Mouse (Mus musculus) forebrain, embryonic 13.5 days (tissue): ENCODE measurements at regions not wholly inside any gene's neighbourhood (a gene's known extent, or its start where the extent isn't known, plus 50 kb on each side); places are given as distances from the start of the nearest gene placed in this dataset.
"Not testable (repeated sequence)": the region's sequence is repeated elsewhere in the genome, so short reads cannot be mapped to it uniquely, and the experiment has no call there.

Source experiments
- ATAC-seq: fragments of 200-750 bp; cut with Nextera tagmentation; 2 replicates; pipeline ENCODE4 v1.8.0; 2017
- H3K27ac ChIP-seq: fragments of 300-500 bp; sonication (generic); 2 replicates; pipeline ENCODE4 v1.5.1; 2015; ENCODE audit warnings: inconsistent platforms, mild to moderate bottlenecking, moderate library complexity
- H3K27me3 ChIP-seq: fragments of 300-500 bp; sonication (generic); 2 replicates; pipeline ENCODE4 v1.6.1; 2015; ENCODE audit warnings: mild to moderate bottlenecking, inconsistent platforms
- H3K36me3 ChIP-seq: fragments of 300-500 bp; sonication (generic); 2 replicates; pipeline ENCODE4 v1.6.1; 2015; ENCODE audit warnings: mild to moderate bottlenecking, inconsistent platforms; ENCODE audit not compliant: poor library complexity, severe bottlenecking
- H3K4me1 ChIP-seq: fragments of 300-500 bp; sonication (generic); 2 replicates; pipeline ENCODE4 v1.6.1; 2015; ENCODE audit warnings: inconsistent platforms
- H3K4me2 ChIP-seq: fragments of 300-500 bp; sonication (generic); 2 replicates; pipeline ENCODE4 v1.6.1; 2015; ENCODE audit warnings: inconsistent platforms, mild to moderate bottlenecking, moderate library complexity
- H3K4me3 ChIP-seq: fragments of 300-500 bp; sonication (generic); 2 replicates; pipeline ENCODE4 v1.5.1; 2015; ENCODE audit warnings: mild to moderate bottlenecking, inconsistent platforms
- H3K9ac ChIP-seq: fragments of 300-500 bp; sonication (generic); 2 replicates; pipeline ENCODE4 v1.6.1; 2015; ENCODE audit warnings: mild to moderate bottlenecking, inconsistent platforms
- H3K9me3 ChIP-seq: fragments of 300-500 bp; sonication (generic); replicated peaks from 2 replicates; pipeline ENCODE4 v1.6.1; 2016; ENCODE audit warnings: inconsistent platforms
- WGBS: fragments of 180-500 bp; shearing (Covaris S2); methylation state at CpG from one replicate; pipeline ENCODE4 v1.1.7; 2015; 5-methylcytosine and 5-hydroxymethylcytosine counted together

GRCm38 (mm10) chr16:55499831-55500230 is 202.0 kb upstream of the Zpld1 start:
- not testable (repeated sequence) for H3K9me3 ChIP-seq, H3K4me1 ChIP-seq, H3K9ac ChIP-seq, ATAC-seq, H3K4me2 ChIP-seq, H3K27me3 ChIP-seq, H3K36me3 ChIP-seq, H3K4me3 ChIP-seq, H3K27ac ChIP-seq

DNA sequence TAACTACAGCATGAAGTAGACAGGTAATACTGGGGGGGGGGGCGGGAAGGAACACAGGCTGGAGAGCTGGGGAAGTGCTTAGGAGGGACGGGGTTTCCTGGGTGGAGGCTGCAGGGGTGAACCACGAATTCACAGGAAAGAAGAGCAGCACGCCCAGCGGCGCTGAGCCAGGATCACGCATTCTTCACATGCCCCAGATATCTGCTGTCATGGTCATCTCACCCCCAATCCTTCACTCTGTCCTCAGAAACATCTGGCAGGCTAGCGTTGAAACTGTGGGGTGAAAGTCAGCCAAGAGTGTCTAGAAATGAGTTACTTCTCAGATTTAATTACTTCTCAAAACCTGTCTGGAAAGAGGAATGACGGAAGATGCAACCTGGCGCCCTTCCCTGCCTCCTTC is 197.3 kb upstream of the Zpld1 start:
- no peaks in the 10 kb centered on the region for H3K4me1 ChIP-seq
- no peaks in the 10 kb centered on the region for H3K36me3 ChIP-seq
- WGBS: 93% methylated on average over 10 of the region's 10 CpGs
- H3K4me3 ChIP-seq: no peak overlapping the region
- no peak overlapping the region for H3K4me2 ChIP-seq
- H3K27ac ChIP-seq: no peak overlapping the region
- peaks cover 4% of the 10 kb centered on the region; the same call in 1 of the 2 replicates for H3K9me3 ChIP-seq
- H3K9ac ChIP-seq: no peak overlapping the region
- H3K27me3 ChIP-seq: no peaks in the 10 kb centered on the region
- ATAC-seq: no peak

- WGBS: 90% methylated on average over 5 of the region's 5 CpGs
These were observed 196.4 kb upstream of the Zpld1 start for GRCm38 (mm10) chr16:55494162-55494561.

DNA sequence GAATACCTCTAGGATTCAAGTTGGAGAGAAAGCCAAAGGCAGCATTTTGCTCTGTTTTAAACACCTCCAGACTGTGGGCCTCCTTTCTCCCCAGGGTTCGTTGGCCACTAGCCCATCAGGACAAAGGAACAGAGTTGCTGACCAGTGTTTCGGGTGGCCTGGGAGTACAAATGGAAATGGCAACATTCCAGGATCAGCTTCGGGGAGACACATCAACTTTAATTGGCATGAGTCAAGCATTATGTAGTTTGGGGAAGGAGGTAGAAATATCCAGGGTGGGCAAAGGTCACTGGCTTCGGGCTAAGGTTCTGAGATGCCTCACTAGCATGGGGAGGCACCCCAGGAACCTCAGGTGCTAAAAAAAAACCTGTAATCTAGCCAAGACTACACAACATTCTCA is 194.3 kb upstream of the Zpld1 start:
- Histone ChIP-seq H3K9me3 (peaks cover 4% of the 10 kb centered on the region; the same call in 1 of the 2 replicates), H3K9ac (no peak overlapping the region), H3K36me3 (no peaks in the 10 kb centered on the region), H3K27me3 (no peaks in the 10 kb centered on the region), H3K4me1 (no peaks in the 10 kb centered on the region), H3K27ac (no peak overlapping the region), H3K4me3 (no peak overlapping the region), H3K4me2 (no peak overlapping the region)
- ATAC-seq: no peak
- WGBS: 73% methylated on average over 4 of the region's 4 CpGs

More at GRCm38 (mm10) chr16:55494162-55494561, 196.4 kb upstream of the Zpld1 start:
- no peak overlapping the region for H3K9ac ChIP-seq
- H3K9me3 ChIP-seq: peaks cover 4% of the 10 kb centered on the region; the same call in 1 of the 2 replicates
- ATAC-seq: no peak
- H3K27ac ChIP-seq: no peak overlapping the region
- no peak overlapping the region for H3K4me2 ChIP-seq
- no peaks in the 10 kb centered on the region for H3K36me3 ChIP-seq
- H3K4me1 ChIP-seq: no peaks in the 10 kb centered on the region
- H3K4me3 ChIP-seq: no peak overlapping the region
- H3K27me3 ChIP-seq: no peaks in the 10 kb centered on the region

GRCm38 (mm10) chr16:55484391-55484790 is 186.6 kb upstream of the Zpld1 start:
- Histone ChIP-seq H3K4me1 (no peaks in the 10 kb centered on the region), H3K27me3 (no peaks in the 10 kb centered on the region), H3K4me2 (no peak overlapping the region), H3K36me3 (no peaks in the 10 kb centered on the region), H3K9ac (no peak overlapping the region), H3K4me3 (no peak overlapping the region), H3K9me3 (no peaks in the 10 kb centered on the region), H3K27ac (no peak overlapping the region)
- ATAC-seq: no peak
- WGBS: 86% methylated on average over 2 of the region's 2 CpGs

DNA sequence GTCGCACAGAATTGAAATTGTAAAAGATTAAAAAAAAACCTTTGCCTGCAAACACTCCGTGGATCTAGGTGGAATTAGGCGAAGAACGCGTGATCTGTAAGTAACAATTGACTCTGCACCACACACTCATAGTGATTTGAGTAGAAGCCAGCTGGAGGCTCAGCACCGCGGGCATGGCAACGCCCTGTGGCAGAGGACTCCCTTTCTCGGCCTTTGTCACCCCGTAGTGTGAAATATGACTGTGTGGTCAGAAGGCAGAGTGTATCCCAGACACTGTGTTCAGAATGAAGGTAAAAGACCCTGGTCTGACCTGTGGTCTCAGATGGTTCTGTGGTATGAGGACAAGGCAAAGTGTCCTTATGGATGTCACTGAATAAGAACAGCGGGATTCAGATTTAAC is 183.0 kb upstream of the Zpld1 start:
- ATAC-seq: no peak
- WGBS: 78% methylated on average over 11 of the region's 11 CpGs
- Histone ChIP-seq H3K27me3 (no peaks in the 10 kb centered on the region), H3K9ac (no peak overlapping the region), H3K4me1 (no peaks in the 10 kb centered on the region), H3K27ac (no peak overlapping the region), H3K9me3 (no peaks in the 10 kb centered on the region), H3K4me2 (no peak overlapping the region), H3K36me3 (no peaks in the 10 kb centered on the region), H3K4me3 (no peak overlapping the region)

GRCm38 (mm10) chr16:55480304-55480703 is 182.5 kb upstream of the Zpld1 start:
- H3K27ac ChIP-seq: no peak overlapping the region
- 43% methylated on average over 7 of the region's 7 CpGs for WGBS
- no peaks in the 10 kb centered on the region for H3K4me1 ChIP-seq
- H3K9me3 ChIP-seq: no peaks in the 10 kb centered on the region
- no peak overlapping the region for H3K4me3 ChIP-seq
- peak; percentile 61; the same call in 1 of the 2 replicates for ATAC-seq
- no peak overlapping the region for H3K9ac ChIP-seq
- no peaks in the 10 kb centered on the region for H3K27me3 ChIP-seq
- H3K36me3 ChIP-seq: no peaks in the 10 kb centered on the region
- no peak overlapping the region for H3K4me2 ChIP-seq

- no peak overlapping the region for H3K9ac ChIP-seq
- WGBS: 29% methylated on average over 17 of the region's 17 CpGs
- no peaks in the 10 kb centered on the region for H3K36me3 ChIP-seq
- no peak overlapping the region for H3K4me3 ChIP-seq
- H3K9me3 ChIP-seq: no peaks in the 10 kb centered on the region
- no peak overlapping the region; the same call in 1 of the 2 replicates for H3K4me2 ChIP-seq
- H3K27me3 ChIP-seq: no peaks in the 10 kb centered on the region
- peak; percentile 90 for ATAC-seq
- no peaks in the 10 kb centered on the region for H3K4me1 ChIP-seq
- no peak overlapping the region for H3K27ac ChIP-seq
These were observed 178.9 kb upstream of the Zpld1 start for GRCm38 (mm10) chr16:55476544-55477208.

- H3K27ac ChIP-seq: no peak overlapping the region
- no peak overlapping the region for H3K4me3 ChIP-seq
- no peak for ATAC-seq
- no peaks in the 10 kb centered on the region for H3K4me1 ChIP-seq
- 80% methylated on average over 7 of the region's 7 CpGs for WGBS
- H3K4me2 ChIP-seq: no peak overlapping the region
- H3K27me3 ChIP-seq: no peaks in the 10 kb centered on the region
- H3K36me3 ChIP-seq: no peaks in the 10 kb centered on the region
- no peak overlapping the region for H3K9ac ChIP-seq
- H3K9me3 ChIP-seq: no peaks in the 10 kb centered on the region
These were observed 177.3 kb upstream of the Zpld1 start for GRCm38 (mm10) chr16:55474950-55475525.

GRCm38 (mm10) chr16:55471396-55471795 is 173.6 kb upstream of the Zpld1 start:
- WGBS: 90% methylated on average over 4 of the region's 4 CpGs
- H3K27ac ChIP-seq: no peak overlapping the region
- no peak overlapping the region for H3K9ac ChIP-seq
- no peaks in the 10 kb centered on the region for H3K27me3 ChIP-seq
- no peaks in the 10 kb centered on the region for H3K36me3 ChIP-seq
- H3K4me2 ChIP-seq: no peak overlapping the region
- 0 out of 2 replicates have a peak, but pooled peaks cover 3% of the 10 kb centered on the region for H3K4me1 ChIP-seq
- no peak overlapping the region for H3K4me3 ChIP-seq
- no peak for ATAC-seq
- H3K9me3 ChIP-seq: no peaks in the 10 kb centered on the region

DNA sequence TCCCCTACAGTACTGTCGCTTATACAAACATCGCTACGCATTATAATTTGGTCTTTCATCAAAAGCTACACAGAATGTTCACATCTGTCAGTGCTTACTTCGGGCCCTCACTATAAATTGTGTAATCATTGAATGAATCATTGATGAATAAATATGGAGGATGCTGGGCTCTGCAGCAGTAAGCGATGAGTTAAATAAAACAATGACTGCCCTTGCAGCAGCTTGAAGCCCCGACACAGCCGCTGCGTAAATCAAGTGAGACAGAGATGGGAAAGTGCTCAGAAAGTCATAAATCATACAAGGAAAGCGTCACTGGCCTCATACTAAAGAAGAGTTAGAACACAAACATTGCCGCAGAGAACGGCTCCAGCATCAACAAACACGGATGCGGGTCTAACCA is 172.9 kb upstream of the Zpld1 start:
- 70% methylated on average over 13 of the region's 13 CpGs for WGBS
- H3K4me2 ChIP-seq: no peak overlapping the region

GRCm38 (mm10) chr16:55469703-55470102 is 171.9 kb upstream of the Zpld1 start:
- WGBS: 63% methylated on average over 3 of the region's 3 CpGs
- no peak for ATAC-seq
- no peaks in the 10 kb centered on the region for H3K9me3 ChIP-seq

More for the DNA sequence above, 172.9 kb upstream of the Zpld1 start:
- Histone ChIP-seq H3K4me1 (0 out of 2 replicates have a peak, but pooled peaks cover 3% of the 10 kb centered on the region), H3K9me3 (no peaks in the 10 kb centered on the region), H3K4me3 (no peak overlapping the region), H3K27ac (no peak overlapping the region), H3K27me3 (no peaks in the 10 kb centered on the region), H3K36me3 (no peaks in the 10 kb centered on the region), H3K9ac (no peak overlapping the region)
- ATAC-seq: no peak

More at GRCm38 (mm10) chr16:55469703-55470102, 171.9 kb upstream of the Zpld1 start:
- H3K27ac ChIP-seq: no peak overlapping the region
- H3K4me3 ChIP-seq: no peak overlapping the region
- no peaks in the 10 kb centered on the region for H3K36me3 ChIP-seq
- H3K9ac ChIP-seq: no peak overlapping the region
- 0 out of 2 replicates have a peak, but pooled peaks cover 3% of the 10 kb centered on the region for H3K4me1 ChIP-seq
- H3K4me2 ChIP-seq: no peak overlapping the region
- H3K27me3 ChIP-seq: no peaks in the 10 kb centered on the region
